Mouse (Mus musculus) brain, embryonic 14.5 days (tissue): ENCODE data around the gene Zfp638.

ENCODE experiments used
- CTCF ChIP-seq: fragments of 200-500 bp; IDR thresholded peaks from 2 replicates; pipeline ENCODE4 v1.5.1; 2012; ENCODE audit warnings: inconsistent platforms, mild to moderate bottlenecking, moderate library complexity, borderline replicate concordance; ENCODE audit not compliant: insufficient read depth, insufficient read length; ENCODE audit errors: extremely low read depth
- POLR2A ChIP-seq: fragments of 200-500 bp; IDR thresholded peaks from 2 replicates; pipeline ENCODE4 v1.6.1; 2012; ENCODE audit warnings: mild to moderate bottlenecking, inconsistent platforms, borderline replicate concordance; ENCODE audit not compliant: poor library complexity, insufficient read depth, insufficient read length, severe bottlenecking; ENCODE audit errors: extremely low read depth

- TF ChIP-seq CTCF = no peak
- no peak for TF ChIP-seq POLR2A
Observed at GRCm38 (mm10) chr6:83893584-83893983, 26.7 kb downstream of the Zfp638 start.
